Mouse (Mus musculus) erythroid progenitor cell, adult 5-6 weeks (primary cell): ENCODE results near the gene Cdon. TPM values are rescaled to one million over a fixed set of nuclear protein-coding genes. Genes with fewer than 3 reads are reported as not detected.
A peak's percentile ranks its signal among the peaks of the same experiment; 100 is the strongest.

ENCODE experiments used
- ATAC-seq: replicated peaks from 2 replicates; pipeline ENCODE4 v1.8.0; 2016; ENCODE audit warnings: moderate number of reproducible peaks, mild to moderate bottlenecking, moderate TSS enrichment, inconsistent platforms; ENCODE audit not compliant: poor library complexity, low FRiP score, severe bottlenecking
- total RNA-seq, 2 experiments: library from RNA; stranded (forward) in 1 of 2; stranded (reverse) in 1 of 2; fragments of 150-400 nt in 1 of 2; fragments of 186-747, 209-891 nt in 1 of 2; gene quantifications; 2 replicates each; pipeline versions ENCODE4 v1.2.3 to v1.2.4; 2015 to 2017; ENCODE audit warnings: low replicate concordance in 2 of 2

The Cdon gene
- total RNA-seq, 2 experiments from 2014 or later: 1.1 TPM; not detected in 1

DNA sequence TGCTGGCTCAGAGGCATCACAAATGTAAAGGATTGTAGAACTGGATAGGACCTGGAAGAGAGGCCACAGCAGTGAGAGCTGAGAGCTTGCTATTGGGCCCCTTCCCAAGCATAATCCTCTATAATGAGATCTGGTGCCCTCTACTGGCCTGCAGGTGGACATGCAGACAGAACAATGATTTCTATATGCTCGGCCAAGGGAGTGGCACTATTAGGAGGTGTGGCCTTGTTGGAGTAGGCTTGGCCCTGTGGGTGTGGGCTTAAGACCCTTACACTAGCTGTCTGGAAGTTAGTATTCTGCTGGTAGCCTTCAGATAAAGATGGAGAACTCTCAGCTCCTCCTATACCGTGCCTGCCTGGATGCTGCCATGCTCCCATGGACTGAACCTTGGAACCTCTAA, 114.2 kb downstream of the Cdon start:
- ATAC-seq: 0 out of 2 replicates have a peak, but pooled peaks have one; percentile 57

DNA sequence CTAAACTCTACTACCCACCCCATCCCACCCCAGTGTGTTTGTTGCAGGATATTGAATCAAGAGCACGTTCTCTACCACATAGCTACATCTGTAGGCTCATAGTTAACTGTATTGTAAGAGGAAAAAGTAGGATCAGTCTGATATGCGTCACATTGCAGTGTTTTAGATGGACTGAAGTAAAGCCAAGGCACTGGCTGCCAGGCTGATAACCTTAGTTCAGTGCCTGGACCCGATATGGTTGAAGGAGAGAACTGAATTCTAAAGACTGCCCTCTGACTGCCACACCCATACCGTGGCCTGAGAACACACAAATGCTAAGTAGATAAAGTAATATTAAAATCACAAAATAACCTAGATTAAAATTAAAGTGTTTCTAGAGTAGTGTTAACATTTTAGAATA, 114.9 kb downstream of the Cdon start:
- no peak for ATAC-seq

DNA sequence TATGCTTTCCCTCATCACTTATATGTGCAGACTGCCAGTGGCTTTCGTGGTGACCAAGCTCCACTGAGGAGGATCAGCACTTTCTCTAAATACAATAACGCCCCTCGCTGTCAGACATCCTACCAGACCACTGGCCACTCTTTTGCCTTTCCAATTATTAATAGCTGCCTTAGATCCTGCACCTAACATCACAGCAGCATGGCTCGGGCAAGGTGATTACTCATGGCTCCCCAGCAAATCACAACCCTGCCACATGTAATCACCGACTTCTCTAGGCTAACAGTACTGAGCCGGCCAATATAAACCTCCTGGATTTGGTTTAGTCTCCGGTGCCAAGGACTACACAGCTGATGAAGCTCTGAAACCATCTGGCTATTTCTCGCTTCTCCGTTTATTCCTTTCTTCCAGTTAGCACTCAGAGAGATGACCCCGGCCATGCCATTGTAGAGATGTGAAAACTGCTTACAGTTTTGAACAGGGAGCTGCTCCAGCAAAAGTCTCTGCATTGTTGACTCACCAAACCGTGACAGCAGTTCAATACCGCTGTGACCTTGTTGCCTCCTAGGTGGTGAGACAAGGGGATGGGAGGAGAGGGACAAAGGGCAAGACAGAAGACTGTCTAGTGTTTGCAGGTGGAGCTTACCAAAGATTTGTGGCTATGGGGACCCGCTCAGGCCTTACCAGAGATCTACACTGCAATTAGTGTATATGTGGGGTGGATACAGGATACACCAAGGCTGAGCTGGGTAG, 118.2 kb downstream of the Cdon start:
- ATAC-seq: no peak

DNA sequence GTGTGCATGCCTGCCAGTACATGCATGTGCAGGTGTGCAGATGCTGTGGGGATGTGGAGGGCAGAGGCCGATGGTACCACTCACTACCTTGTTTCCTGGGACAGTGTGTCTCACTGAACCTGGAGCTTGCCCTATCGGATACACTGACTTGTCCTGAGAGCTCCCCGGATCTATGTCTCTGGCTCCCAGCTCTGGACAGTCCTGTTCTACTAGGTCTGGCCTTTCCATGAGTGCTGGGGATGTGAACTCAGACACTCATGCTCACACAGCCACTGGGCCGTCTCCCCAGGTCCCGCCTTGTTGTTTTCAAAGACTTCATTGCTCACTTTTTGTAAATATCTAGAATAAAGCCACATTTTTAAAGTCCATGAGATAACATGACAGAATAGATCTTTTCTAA, 120.1 kb downstream of the Cdon start:
- ATAC-seq: no peak

DNA sequence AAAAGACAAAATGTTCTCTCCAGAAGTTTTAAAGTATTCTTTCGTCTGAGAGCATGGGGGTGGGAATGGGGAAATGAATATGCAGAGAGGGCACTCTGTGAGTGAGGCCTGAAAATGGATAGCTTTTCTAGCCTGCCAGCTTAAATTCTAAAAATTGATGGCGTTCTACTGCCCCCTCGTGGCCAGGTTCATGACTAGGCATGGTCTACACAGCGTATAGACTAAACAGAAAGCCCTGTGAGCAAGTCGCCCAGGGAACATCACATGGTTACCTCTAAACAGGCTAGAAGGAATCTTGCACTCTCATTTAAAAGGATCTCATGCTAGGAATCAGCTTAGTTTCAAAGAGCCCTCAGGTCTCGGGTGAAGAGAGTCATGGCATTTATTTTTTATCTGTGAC, 120.6 kb downstream of the Cdon start:
- peak; percentile 59; the same call in 1 of the 2 replicates for ATAC-seq

DNA sequence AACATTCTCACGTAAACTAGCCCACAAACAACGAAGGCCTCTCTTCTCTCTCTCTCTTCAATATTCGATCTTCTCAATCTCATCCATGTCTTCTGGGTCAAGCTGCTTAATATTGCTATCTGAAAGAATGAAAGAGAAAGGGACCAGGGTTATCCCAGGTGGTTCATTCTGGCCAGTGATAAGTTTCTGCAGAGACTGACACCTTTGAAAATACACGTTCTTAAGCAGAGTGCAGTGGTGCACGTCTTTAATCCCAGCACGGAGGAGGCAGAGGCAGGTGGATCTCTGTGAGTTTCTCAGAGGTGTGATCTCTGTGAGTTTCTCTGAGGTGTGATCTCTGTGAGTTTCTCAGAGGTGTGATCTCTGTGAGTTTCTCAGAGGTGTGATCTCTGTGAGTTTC, 121.0 kb downstream of the Cdon start:
- no peak for ATAC-seq

DNA sequence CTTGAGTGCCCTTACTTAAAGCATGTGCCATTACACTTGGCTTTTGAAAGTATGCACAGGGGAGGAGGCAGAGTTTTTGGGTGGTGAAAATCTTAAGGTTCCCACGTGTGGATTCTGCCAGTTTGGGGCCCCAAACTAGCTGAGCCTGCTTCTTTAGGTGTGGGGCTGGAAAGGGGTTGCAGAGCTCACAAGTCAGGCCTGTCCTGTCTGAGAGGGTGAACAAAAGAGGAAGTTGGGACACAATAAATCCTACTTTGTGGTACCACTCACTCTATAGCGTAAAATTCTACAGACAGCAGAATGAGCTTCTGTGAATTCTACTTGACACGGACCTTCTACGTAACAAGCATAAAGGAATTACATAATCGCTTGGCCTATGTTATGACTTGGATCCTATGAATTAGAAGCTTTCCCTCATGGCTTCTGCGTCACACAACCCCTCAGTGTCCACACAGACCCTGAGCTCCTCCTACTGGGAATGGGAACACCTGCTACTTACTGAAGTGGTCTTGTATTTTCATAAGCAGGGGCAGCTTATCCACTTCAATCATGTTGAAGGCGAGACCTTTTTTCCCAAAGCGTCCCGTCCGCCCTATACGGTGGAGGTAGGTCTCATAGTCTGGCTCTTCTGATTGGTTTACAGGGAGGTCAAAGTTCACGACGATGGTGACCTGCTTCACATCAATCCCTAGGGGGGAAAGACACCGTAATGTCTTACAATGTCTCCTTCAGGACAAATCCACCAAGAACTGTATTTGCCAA, 122.4 kb downstream of the Cdon start:
- ATAC-seq: no peak

DNA sequence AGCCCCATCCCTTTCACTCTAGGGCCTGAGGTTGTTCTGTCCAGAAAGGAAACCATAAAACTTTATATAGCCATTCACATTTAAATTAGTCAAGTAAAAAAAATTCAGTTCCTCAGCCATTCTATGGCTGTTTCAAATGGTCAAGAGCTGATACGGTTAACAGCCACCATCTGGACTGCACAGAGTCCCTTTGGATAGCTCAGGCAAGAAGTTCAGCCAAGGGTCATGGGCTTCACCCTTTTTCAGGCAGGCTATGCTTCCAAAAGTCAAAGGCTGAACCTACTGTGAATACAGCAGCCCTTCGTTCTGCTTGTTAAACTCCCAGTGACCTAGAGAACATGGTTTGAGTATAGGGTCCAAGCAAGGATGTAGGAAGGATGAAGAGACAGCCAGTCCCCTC, 123.7 kb downstream of the Cdon start:
- ATAC-seq: no peak

DNA sequence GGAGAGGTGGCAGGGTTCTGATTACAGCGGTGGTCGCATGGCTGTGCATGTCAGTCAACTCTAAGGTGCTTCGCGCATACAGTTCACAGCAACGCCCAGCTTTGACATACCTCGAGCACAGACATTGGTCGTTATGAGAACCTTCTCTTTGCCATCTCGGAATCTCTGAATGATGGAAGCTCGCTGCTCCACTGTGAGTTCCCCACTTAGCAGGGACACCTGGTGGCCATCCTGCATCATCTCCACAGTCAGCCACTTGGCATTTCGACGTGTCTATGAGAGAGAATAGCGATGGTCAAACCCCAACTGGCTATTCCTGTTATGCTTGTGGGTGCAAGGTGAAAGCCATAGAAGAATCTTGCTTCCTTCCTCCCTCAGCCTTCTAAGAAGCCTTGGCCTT, 124.8 kb downstream of the Cdon start:
- ATAC-seq: no peak

DNA sequence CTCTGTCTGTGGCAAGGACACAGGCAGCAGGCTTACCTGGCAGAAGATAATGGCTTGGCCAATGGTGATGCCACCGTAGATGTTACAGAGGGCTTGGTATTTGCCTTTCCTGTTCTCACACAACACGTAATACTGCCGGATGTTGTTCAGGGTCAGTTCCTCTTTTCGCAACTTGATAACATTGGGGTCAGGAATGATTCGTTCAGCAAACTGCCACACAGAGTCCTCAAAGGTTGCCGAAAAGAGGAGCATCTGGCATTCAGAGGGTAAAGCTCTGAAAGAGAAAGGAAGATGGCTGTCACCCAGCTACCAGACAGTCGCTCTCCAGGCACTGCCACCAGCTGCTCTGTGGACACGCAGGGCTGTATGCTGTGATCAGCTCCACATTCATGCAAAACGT, 125.8 kb downstream of the Cdon start:
- ATAC-seq: no peak

DNA sequence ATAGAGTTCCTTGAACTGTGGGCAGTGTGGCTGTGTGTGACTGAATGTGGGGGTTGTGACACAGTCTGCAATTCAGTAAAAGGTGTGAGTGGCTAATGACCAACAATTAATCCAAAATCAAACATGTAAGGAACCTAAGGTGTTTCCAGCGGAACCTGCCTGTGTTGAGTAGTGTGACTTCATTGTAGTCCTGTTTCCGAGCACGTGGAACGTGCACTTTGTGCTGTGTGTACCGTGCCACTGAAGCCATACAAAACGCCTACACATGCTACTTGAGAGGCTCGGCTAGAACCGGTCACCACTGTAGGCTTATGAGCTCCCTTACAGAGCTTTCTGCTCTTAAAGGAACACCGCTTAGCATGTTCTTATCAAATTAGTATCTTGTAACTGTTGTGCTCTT, 127.5 kb downstream of the Cdon start:
- ATAC-seq: no peak

DNA sequence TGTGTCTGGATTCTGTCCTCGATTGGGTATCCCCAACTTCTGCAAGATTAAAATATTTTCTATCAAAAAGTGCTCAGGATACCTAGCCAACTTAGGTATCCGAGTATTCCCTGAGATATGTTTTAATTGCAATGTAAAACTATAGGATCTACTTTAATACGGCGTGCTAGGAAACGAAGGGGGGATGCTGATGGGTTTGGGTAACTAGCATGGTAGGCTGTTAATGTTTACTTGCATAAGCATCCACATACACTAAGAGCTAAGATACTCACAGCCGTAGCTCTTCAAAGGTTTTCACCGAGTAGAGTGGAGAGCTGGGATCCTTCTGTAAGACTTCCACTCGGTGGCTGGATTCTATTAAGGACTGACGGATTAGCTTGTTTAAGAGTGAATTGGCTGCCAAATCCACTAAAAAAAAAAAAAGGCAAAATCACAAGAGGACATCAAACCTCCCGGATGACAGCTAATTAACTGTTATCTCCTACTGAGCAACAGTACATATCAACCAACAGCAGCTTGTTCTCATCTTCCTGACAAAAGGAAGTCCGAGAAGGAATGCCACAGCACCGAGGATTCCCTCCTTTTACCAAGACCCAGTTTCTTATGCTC, 135.7 kb downstream of the Cdon start:
- no peak for ATAC-seq

Other genes starting within 250 kb of the Cdon start
- 5.4 and 17.3 TPM in 2 replicates for gene Dcps, start 245.1 kb upstream of the Cdon start, total RNA-seq (2015; ENCODE audit: low replicate concordance)
- 10.3 and 18.7 TPM in 2 replicates for gene Dcps, start 245.1 kb upstream of the Cdon start, total RNA-seq (2017; ENCODE audit: low replicate concordance)
- gene Srpr, start 221.0 kb upstream of the Cdon start, total RNA-seq (2015; ENCODE audit: low replicate concordance): 34.2 and 48.6 TPM in 2 replicates
- gene Srpr, start 221.0 kb upstream of the Cdon start, total RNA-seq (2017; ENCODE audit: low replicate concordance): 32.9 and 66.9 TPM in 2 replicates
- gene Tirap, start 220.8 kb upstream of the Cdon start, total RNA-seq (2015; ENCODE audit: low replicate concordance): 2.5 and 4.0 TPM in 2 replicates
- 0.83 and 1.2 TPM in 2 replicates for gene Tirap, start 220.8 kb upstream of the Cdon start, total RNA-seq (2017; ENCODE audit: low replicate concordance)
- 3.8 and 4.3 TPM in 2 replicates for gene Foxred1, start 210.1 kb upstream of the Cdon start, total RNA-seq (2015; ENCODE audit: low replicate concordance)
- 9.4 and 10.4 TPM in 2 replicates for gene Foxred1, start 210.1 kb upstream of the Cdon start, total RNA-seq (2017; ENCODE audit: low replicate concordance)
- gene Fam118b, start 153.3 kb upstream of the Cdon start, total RNA-seq (2015; ENCODE audit: low replicate concordance): 10.5 and 27.0 TPM in 2 replicates
- 11.0 and 14.1 TPM in 2 replicates for gene Fam118b, start 153.3 kb upstream of the Cdon start, total RNA-seq (2017; ENCODE audit: low replicate concordance)
- 1.1 and 5.4 TPM in 2 replicates for gene Rpusd4, start 153.3 kb upstream of the Cdon start, total RNA-seq (2015; ENCODE audit: low replicate concordance)
- gene Rpusd4, start 153.3 kb upstream of the Cdon start, total RNA-seq (2017; ENCODE audit: low replicate concordance): 0.45 and 1.2 TPM in 2 replicates
- gene Gm1113, start 97.1 kb downstream of the Cdon start, total RNA-seq (2015; ENCODE audit: low replicate concordance): not detected in 2 replicates
- not detected in 2 replicates for gene Gm1113, start 97.1 kb downstream of the Cdon start, total RNA-seq (2017; ENCODE audit: low replicate concordance)
- under 0.01 TPM in 1 of 2 replicates, not detected in the other for gene Ddx25, start 137.4 kb downstream of the Cdon start, total RNA-seq (2015; ENCODE audit: low replicate concordance)
- 0.23 TPM in 1 of 2 replicates, not detected in the other for gene Ddx25, start 137.4 kb downstream of the Cdon start, total RNA-seq (2017; ENCODE audit: low replicate concordance)
- gene Pus3, start 137.5 kb downstream of the Cdon start, total RNA-seq (2015; ENCODE audit: low replicate concordance): 7.9 and 10.1 TPM in 2 replicates
- 4.1 and 8.5 TPM in 2 replicates for gene Pus3, start 137.5 kb downstream of the Cdon start, total RNA-seq (2017; ENCODE audit: low replicate concordance)
- not detected in 2 replicates for gene Pate2, start 149.2 kb downstream of the Cdon start, total RNA-seq (2015; ENCODE audit: low replicate concordance)
- 0.53 and 3.1 TPM in 2 replicates for gene Pate2, start 149.2 kb downstream of the Cdon start, total RNA-seq (2017; ENCODE audit: low replicate concordance)
- 30.6 and 41.8 TPM in 2 replicates for gene Hyls1, start 149.3 kb downstream of the Cdon start, total RNA-seq (2015; ENCODE audit: low replicate concordance)
- 28.7 and 37.7 TPM in 2 replicates for gene Hyls1, start 149.3 kb downstream of the Cdon start, total RNA-seq (2017; ENCODE audit: low replicate concordance)
- gene Pate4, start 190.8 kb downstream of the Cdon start, total RNA-seq (2015; ENCODE audit: low replicate concordance): not detected in 2 replicates
- not detected in 2 replicates for gene Pate4, start 190.8 kb downstream of the Cdon start, total RNA-seq (2017; ENCODE audit: low replicate concordance)
- not detected in 2 replicates for gene Pate3, start 227.1 kb downstream of the Cdon start, total RNA-seq (2015; ENCODE audit: low replicate concordance)
- not detected in 2 replicates for gene Pate3, start 227.1 kb downstream of the Cdon start, total RNA-seq (2017; ENCODE audit: low replicate concordance)